Mouse (Mus musculus) Muller cell, postnatal 12 days (primary cell): ENCODE data around the gene Asphd2.

Experiments
- DNase-seq: peaks from one replicate; pipeline ENCODE4 v3.0.0-alpha.2; 2015; ENCODE audit errors: inconsistent ontology term

Gene Asphd2

GRCm38 (mm10) chr5:112349169-112349568 lies 45.5 kb downstream of the Asphd2 start:
- DNase-seq = no peak

- DNase-seq = no peak
Observed at GRCm38 (mm10) chr5:112346211-112346965, 48.3 kb downstream of the Asphd2 start.

DNA sequence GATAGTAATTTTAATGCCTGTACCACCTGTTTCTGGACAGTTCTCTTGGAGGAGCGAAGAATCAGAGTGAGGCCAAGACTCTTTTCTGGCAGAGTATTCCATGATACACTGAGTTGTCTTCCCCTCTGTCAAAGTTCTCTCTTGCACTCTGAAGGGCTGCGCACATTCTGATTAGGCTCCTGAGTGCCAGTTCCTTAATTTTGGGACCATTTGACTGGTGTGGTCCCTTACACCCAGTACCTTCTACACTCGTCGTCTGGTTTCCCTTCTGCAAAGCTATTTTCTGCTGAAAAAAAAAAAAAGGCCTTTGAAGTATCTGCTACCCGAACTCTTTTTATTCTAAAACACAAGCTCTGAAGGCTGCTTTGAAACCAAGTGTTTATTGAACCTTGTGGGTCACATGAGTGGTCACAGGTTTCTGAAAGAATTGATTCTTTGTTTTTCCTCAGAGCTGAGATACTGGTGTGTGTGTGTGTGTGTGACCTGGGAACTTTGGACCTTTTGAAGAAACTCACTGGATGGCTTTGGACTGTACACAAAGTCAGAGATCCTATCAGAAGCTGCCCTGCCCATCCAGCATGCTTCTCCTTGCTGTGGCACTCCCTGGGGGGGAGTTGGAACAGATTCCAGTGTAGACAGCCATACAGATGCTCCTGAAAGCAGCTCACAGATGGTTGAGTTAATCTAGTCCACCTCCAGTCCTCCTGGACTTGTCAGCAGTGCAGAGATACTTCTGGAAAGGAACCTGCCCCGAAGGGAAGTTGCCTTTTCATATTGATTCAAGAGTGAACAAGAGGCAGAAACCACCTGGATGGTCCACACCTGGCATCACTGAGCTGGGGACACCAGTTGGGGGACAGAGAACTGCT lies 50.3 kb downstream of the Asphd2 start:
- no peak for DNase-seq

GRCm38 (mm10) chr5:112343205-112343595 lies 51.5 kb downstream of the Asphd2 start:
- peak; percentile 66 for DNase-seq

DNA sequence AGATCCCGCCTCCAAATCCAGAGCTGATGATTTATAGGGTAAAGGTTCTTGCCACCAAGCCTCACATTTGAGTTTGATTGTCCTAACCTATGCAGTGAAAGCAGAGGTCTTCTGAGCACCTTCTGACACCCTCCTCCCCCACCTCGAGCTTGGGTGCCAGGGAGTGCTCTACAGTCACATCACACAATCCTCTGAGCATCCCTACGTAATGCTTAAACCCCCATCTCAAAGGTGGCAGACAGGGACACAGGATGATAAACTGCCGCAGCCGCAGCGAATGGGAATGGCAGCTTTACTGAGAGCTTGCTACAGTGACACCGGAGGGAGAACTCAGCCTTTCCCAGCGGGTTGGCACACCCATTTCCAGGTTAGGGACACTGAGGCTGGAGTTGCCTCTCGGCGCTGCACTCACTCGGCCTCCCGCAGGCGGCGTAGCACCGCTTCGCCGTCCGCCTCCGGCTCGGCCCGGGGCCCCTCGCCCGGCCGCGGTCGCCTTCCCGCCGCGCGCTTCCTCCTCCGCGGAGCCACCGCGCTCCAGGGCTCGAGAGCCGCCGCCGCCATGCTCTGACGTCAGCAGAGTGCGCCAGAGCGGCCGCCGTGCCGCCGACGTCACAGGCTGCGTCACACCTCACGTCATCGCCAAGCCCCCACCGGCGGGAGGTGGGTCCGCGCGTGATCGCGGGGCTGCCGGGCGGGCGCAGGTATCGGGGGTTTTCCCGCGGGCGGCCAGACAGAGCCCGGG lies 52.0 kb downstream of the Asphd2 start, which contains the start of the genes Srrd and Hps4:
Gene Srrd, minus strand, starts transcription at position 578 of the 742 bp plus-strand sequence.
Gene Hps4, plus strand, starts transcription at position 621 of the 742 bp plus-strand sequence.
- DNase-seq = peak; percentile 75

DNA sequence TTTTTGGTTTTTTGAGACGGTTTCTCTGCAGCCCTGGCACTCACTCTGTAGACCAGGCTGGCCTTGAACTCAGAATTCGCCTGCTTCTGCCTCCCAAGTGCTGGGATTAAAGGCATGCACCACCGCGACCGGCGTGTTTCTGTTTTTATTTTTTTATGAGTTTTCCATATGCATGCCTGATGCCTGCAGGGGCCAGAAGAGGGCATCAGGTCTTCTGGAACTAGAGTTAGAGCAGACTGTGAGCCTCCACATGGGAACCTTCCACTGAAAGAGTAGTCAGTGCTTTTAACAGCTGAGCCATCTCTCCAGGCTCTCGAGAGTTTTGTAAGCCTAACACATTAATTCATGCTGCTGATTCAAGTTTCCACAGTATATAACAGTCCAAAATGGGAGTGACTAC lies 55.5 kb downstream of the Asphd2 start:
- DNase-seq = no peak

DNA sequence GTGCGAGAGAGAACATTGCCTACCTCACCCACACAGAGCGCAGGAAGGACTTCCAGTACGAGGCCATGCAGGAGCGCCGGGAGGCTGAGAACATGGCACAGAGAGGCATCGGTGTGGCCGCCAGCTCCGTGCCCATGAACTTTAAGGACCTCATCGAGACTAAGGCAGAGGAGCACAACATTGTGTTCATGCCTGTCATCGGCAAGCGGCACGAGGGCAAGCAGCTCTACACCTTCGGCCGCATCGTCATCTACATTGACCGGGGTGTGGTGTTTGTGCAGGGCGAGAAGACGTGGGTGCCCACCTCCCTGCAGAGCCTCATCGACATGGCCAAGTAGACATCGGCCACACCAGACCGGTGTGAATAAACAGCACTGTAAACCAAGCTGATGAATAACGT lies 57.7 kb downstream of the Asphd2 start:
- no peak for DNase-seq

DNA sequence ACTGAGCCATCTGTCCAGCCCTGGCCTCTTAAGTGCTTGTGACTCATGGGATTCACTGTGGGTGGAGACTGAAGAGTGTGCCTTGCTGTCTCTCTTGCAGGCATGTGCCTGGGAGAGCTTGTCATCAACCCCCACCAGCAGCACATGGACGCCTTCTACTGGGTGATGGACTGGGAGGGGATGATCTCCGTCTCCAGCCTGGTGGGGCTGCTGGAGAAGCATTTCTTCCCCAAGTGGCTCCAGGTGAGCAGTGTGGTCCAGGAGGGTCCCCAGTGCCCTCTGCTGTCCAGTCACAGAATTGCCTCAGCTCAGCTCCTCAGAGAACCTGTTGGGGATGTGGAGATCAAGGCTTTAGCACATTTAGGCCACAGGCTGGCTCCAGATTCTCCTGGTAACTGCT lies 59.2 kb downstream of the Asphd2 start:
- DNase-seq = peak; percentile 47
